ENCODE assay signal across 19 mouse cellular contexts in genomic region chr15:15630283-15630682, GRCm38 (mm10).
A peak's percentile ranks its signal among the peaks of the same experiment; 100 is the strongest.
DNase-seq lines count a peak whose midpoint lies in the region; ATAC-seq and TF ChIP-seq lines count a peak whose summit lies in the region.
"Had no signal": no experiment of that assay in that cellular context is flagged by ENCODE, and none has a peak within 500 bp of the region (broad histone marks: within the 10 kb centered on the region; RNA-seq: fewer than 3 reads in every experiment).

No protein-coding gene starts in this region.

- no peaks in the 10 kb centered on the region for H3K36me3 ChIP-seq in forebrain, embryonic 13.5 days (ENCODE audit: poor library complexity, severe bottlenecking)
- no peaks in the 10 kb centered on the region for H3K36me3 ChIP-seq in forebrain, embryonic 12.5 days (replicated peaks)
- H3K36me3 ChIP-seq: hindbrain, embryonic 10.5 days; hindbrain, embryonic 13.5 days; intestine, embryonic 15.5 days had no signal

- intact Hi-C loops in heart, postnatal 36 days (cut with DNase I), result no loop called here

- H3K27ac ChIP-seq in cerebellum, adult 2 months (ENCODE audit: insufficient read depth, low read length), result no peak overlapping the region
- H3K27ac ChIP-seq in forebrain, embryonic 13.5 days, result no peak overlapping the region
- H3K27ac ChIP-seq in forebrain, embryonic 12.5 days, result no peak overlapping the region
- H3K27ac ChIP-seq: hindbrain, embryonic 10.5 days; hindbrain, embryonic 13.5 days; intestine, embryonic 15.5 days had no signal

- H3K9me3 ChIP-seq in forebrain, embryonic 13.5 days (replicated peaks), result no peaks in the 10 kb centered on the region
- H3K9me3 ChIP-seq in forebrain, embryonic 12.5 days, result no peaks in the 10 kb centered on the region
- H3K9me3 ChIP-seq: hindbrain, embryonic 10.5 days; hindbrain, embryonic 13.5 days; intestine, embryonic 15.5 days had no signal

- H3K9ac ChIP-seq in forebrain, embryonic 13.5 days, result no peak overlapping the region
- H3K9ac ChIP-seq in forebrain, embryonic 12.5 days, result no peak overlapping the region
- H3K9ac ChIP-seq: hindbrain, embryonic 13.5 days; intestine, embryonic 15.5 days had no signal

- no peak overlapping the region for H3K4me2 ChIP-seq in forebrain, embryonic 13.5 days
- H3K4me2 ChIP-seq in forebrain, embryonic 12.5 days, result no peak overlapping the region
- H3K4me2 ChIP-seq: heart, embryonic 11.5 days; hindbrain, embryonic 13.5 days; intestine, embryonic 15.5 days had no signal

- TF ChIP-seq CTCF in cerebellum, adult 2 months (IDR thresholded peaks at IDR 0.05; ENCODE audit: borderline replicate concordance, insufficient read depth, low read depth, low read length), result no peak
- no peak for TF ChIP-seq CTCF in brain, embryonic 14.5 days (IDR thresholded peaks at IDR 0.05; ENCODE audit: borderline replicate concordance, extremely low read depth, insufficient read depth, insufficient read length)

- no peak for TF ChIP-seq POLR2A in cerebellum, adult 2 months (IDR thresholded peaks at IDR 0.05; ENCODE audit: borderline replicate concordance, insufficient read depth, low read length)
- no peak for TF ChIP-seq POLR2A in brain, embryonic 14.5 days (IDR thresholded peaks at IDR 0.05; ENCODE audit: borderline replicate concordance, extremely low read depth, insufficient read depth, insufficient read length, poor library complexity, severe bottlenecking)

- ATAC-seq in forebrain, embryonic 13.5 days, result 0 out of 2 replicates have a peak, but pooled peaks have one; percentile 45
- no peak for ATAC-seq in forebrain, embryonic 12.5 days (ENCODE audit: low FRiP score)
- ATAC-seq: activated CD4-positive, CD25-positive, alpha-beta regulatory T cell, adult 4 months; hindbrain, embryonic 16.5 days; intestine, embryonic 15.5 days had no signal

- DNase-seq in cerebellum, postnatal 10 days, result peak; percentile 37 to 51
- no peak for DNase-seq in cerebellum, adult 2 months
- peak; percentile 80 for DNase-seq in heart, adult 11 months
- no peak for DNase-seq in heart, postnatal 36 days
- peak; percentile 17 for DNase-seq in brain, embryonic 14.5 days (ENCODE audit: low read depth)
- DNase-seq: adrenal gland, adult 8-10 months; adrenal gland, postnatal 25 days; cerebellum, adult 8-10 months; gastrocnemius, postnatal 10 days; gastrocnemius, postnatal 36 days; kidney, adult 11 months had no signal

- no peak overlapping the region for H3K4me3 ChIP-seq in cerebellum, adult 2 months (replicated peaks; ENCODE audit: insufficient read depth, low read depth, low read length)
- H3K4me3 ChIP-seq in forebrain, embryonic 13.5 days, result no peak overlapping the region
- H3K4me3 ChIP-seq in forebrain, embryonic 12.5 days (replicated peaks), result no peak overlapping the region
- H3K4me3 ChIP-seq: hindbrain, embryonic 10.5 days; hindbrain, embryonic 13.5 days; intestine, embryonic 15.5 days had no signal

- no peaks in the 10 kb centered on the region for H3K4me1 ChIP-seq in cerebellum, adult 2 months (ENCODE audit: control insufficient read depth, insufficient read depth, low read length)
- no peaks in the 10 kb centered on the region for H3K4me1 ChIP-seq in forebrain, embryonic 13.5 days
- H3K4me1 ChIP-seq in forebrain, embryonic 12.5 days, result no peaks in the 10 kb centered on the region
- H3K4me1 ChIP-seq: hindbrain, embryonic 10.5 days; hindbrain, embryonic 13.5 days; intestine, embryonic 15.5 days had no signal

- 35% methylated on average over 7 of the region's 7 CpGs for WGBS in cerebellum, adult 2 months
- WGBS in forebrain, embryonic 13.5 days, result 85% methylated on average over 7 of the region's 7 CpGs
- 92% methylated on average over 7 of the region's 7 CpGs for WGBS in forebrain, embryonic 12.5 days

- no peaks in the 10 kb centered on the region for H3K27me3 ChIP-seq in cerebellum, adult 2 months (ENCODE audit: control insufficient read depth, insufficient read depth, low read length)
- no peaks in the 10 kb centered on the region for H3K27me3 ChIP-seq in forebrain, embryonic 13.5 days
- no peaks in the 10 kb centered on the region for H3K27me3 ChIP-seq in forebrain, embryonic 12.5 days
- H3K27me3 ChIP-seq: hindbrain, embryonic 13.5 days; intestine, embryonic 15.5 days had no signal

Comparison
In these comparisons a context has a peak if more than half of its experiments do, and no peak if none do; other contexts are left out.
1. DNase-seq: peak in cerebellum, postnatal 10 days (2 of 2), heart, adult 11 months (single experiment) and brain, embryonic 14.5 days (single experiment); none in cerebellum, adult 2 months (0 of 2) and heart, postnatal 36 days (0 of 2).